Mouse (Mus musculus) cerebellum, postnatal 36 days (tissue): ENCODE measurements around the gene Olfr923.
"Not testable (repeated sequence)": the region's sequence is repeated elsewhere in the genome, so short reads cannot be mapped to it uniquely, and the experiment has no call there.

Experiments used
- DNase-seq, 2 experiments: peaks; one replicate each; pipeline ENCODE4 v3.0.0; 2021 to 2022; ENCODE audit warnings: mixed read lengths in 2 of 2

The Olfr923 gene

DNA sequence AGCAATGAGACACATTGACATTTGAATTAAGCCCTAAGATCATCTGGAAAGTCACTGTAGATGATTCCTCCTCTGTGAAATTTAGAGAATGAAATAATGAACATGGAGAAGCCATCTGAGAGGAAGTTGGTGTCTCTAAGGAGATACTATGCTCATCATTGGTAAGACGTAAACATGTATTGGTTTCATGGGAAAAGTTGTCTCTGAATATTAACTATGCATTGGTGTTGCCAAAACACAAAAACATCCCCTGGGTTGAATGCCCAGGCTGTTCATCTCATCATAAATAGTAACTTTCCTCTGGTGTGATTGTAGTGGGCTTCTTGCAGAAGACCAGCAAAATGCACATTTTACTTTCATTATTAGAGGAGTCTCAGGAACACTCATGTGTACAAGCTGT lies at the start of gene Olfr923:
Gene Olfr923, plus strand, starts transcription at position 301 of the 400 bp plus-strand sequence.
- DNase-seq, result no peak

DNA sequence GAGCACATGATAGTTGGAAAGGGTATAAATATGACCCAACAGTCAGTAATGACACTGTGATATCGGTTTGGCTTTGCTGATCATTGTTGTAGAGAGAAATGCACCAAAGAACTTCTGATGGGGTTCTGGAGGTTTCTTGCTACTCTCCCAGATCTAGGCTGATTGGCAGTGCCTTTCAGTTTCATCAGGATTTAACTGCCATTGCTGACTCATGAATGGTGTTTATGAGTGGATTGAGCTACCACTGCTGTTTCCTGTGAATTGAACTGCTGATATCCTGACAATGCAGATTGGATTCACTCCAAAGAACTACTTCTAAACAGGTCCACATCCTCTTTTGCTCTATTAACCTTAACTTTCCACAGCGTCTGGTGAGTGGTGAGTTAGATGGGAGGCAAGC lies 33.7 kb upstream of the Olfr923 start:
- no peak for DNase-seq

DNA sequence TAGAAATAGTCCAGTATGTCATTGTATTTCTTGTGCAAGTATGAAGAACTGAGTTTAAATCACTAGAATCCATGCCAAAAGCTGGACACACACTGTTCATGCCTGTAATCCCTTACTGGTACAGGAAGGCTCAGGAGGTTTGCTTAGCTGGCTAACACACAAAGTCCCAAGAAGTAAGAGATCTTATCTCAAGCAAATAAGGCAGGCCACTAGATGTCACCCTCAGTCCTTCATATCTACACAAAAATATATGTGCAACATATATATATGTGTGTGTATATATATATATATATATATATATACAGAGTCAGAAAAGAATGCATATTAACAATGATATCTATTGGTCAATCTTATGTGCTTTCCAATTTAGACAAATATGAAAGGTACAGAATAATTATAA lies 20.6 kb upstream of the Olfr923 start:
- no peak for DNase-seq

DNA sequence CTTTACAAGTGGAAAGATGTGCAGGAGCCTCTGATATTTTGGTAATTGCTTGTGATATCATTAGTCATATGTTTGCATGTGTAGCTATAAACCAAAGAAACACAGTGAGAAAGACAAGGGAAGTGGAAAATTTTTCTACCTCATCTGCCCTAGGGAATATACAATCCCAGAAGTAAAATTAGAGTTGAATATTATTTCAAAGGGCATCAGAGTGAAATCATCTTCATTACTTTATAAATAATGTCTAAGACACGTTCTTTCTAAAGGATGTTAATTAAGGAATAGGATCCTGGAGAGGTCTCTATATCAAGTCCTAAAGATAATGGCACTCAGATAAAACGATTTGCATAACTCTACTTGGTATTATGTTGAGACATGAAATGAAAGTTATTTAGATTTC lies 12.0 kb upstream of the Olfr923 start, which contains the start of gene Olfr922:
Gene Olfr922, plus strand, starts transcription at position 301 of the 400 bp plus-strand sequence.
- no peak for DNase-seq

DNA sequence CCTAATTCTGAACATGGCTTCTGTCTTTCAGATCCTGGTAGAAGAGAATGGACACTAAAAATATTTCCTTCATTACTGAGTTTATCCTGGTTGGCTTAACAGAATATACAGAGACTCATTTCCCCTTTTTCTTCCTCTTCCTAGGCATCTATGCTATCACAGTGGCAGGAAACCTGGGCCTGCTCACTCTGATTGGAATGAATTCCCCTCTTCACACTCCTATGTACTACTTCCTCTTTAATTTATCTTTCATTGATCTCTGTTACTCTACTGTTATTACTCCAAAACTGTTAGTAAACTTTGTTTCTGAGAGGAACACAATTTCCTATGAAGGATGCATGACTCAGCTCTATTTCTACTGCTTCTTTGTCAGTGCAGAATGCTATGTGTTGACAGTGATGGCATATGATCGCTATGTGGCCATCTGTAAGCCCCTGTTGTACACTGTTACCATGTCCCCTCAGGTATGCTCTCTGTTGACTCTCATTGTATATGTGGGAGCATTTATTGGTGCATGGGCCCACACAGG lies 10.8 kb upstream of the Olfr923 start:
- no peak for DNase-seq

DNA sequence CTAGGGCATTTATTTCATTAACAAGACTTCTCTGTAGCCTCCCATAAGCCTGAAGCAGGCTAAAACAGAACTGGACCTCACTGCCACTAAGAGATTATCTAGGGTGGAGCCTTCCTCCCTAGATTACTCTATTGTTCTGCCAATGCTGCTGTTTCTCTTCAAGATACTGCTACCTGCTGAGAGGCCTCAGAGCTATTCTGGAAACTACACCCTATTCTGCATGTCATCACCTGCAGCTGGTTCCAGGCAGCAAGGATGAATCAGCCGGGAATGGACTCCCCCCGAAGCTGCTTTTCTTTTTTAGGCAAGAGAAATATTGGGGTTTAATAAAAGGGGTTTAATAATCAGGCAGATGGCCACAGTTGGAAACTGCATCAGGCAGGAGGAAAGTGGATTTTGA lies 6.7 kb downstream of the Olfr923 start:
- DNase-seq, result no peak

DNA sequence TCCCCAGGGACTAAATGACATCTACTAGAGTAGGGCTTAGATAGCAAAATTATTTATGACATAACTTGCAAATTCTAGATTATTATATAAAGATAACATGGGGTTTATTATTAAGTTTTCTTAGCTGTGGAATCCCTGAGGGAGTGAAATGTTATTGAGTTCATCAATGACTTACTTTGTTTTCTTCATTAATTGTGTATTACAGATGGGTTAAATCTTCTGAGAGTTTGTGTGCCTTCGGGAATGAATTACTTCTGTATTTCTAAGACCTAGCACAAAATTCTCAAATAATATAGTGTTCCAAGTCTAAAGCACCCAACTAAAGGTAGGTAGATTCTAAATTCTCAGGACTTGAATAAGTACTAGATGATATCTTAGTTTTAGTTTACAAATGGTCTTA lies 17.8 kb downstream of the Olfr923 start, which contains the start of gene Olfr924:
Gene Olfr924, plus strand, starts transcription at position 301 of the 400 bp plus-strand sequence.
- no peak for DNase-seq

DNA sequence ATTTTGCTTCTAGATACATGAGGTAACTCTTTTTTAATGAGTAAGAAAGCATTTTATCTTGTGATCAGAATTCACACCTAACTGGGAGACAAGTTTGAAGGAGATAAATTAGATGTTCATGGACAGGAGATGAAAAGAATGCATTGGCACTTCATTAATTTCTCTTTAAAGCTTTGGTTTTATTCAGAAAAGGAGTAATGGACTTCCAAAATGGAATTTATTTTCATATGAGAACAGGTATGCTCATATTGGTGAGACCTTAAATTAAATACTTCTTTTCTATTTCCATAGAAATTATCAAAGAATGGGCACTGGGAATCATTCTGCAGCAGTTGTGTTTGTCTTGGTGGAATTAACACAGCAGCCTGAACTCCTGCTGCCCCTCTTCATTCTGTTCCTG lies 28.4 kb downstream of the Olfr923 start, which contains the start of gene Olfr26:
Gene Olfr26, plus strand, starts transcription at position 301 of the 400 bp plus-strand sequence.
- no peak for DNase-seq

DNA sequence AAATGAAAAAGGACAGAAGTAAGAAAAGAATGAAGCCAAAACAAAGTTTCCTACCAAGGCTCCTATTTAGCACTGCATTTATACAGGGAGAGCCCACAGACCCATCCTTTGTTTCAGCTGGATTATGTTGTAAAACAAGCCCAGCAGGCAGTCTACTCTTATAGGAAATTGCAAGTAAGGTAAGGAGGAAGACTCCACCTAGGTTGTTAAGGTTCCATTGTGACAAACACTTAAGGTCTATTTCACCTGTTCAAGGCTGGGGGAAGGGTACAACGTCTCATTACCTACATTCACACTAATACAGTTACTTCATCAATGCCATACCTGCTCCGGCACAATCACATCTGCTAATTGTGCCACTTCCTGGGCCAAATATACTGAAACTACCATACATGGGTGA lies 48.5 kb downstream of the Olfr923 start:
- DNase-seq, result not testable (repeated sequence)

DNA sequence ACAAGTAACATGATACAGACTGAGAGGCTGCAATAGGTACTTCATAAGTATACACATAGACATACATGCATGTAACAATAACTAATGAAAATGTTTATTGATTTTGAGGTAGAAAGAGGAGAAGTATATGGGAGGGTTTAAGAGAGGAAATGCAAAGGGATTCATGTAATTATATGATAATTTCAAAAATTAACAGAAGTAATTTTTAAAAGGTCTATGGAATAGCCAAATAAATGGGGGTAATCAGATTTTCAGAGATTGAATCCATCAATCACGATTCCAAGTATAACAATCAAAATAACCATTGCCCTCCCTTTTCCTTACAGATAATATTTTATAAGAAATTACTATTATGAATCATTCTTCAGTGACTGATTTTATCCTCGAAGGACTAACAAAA lies 50.5 kb downstream of the Olfr923 start, which contains the start of gene Olfr926:
Gene Olfr926, plus strand, starts transcription at position 301 of the 400 bp plus-strand sequence.
- no peak for DNase-seq
